Mouse (Mus musculus) lung, embryonic 14.5 days (tissue): Measurements from ENCODE around the gene P2rx5. TPM values are rescaled to one million over a fixed set of nuclear protein-coding genes. Genes with fewer than 3 reads are reported as not detected.

Experiments
- ATAC-seq: fragments of 200-750 bp; cut with Nextera tagmentation; 2 replicates; pipeline ENCODE4 v1.8.0; 2017; ENCODE audit warnings: mild to moderate bottlenecking, moderate TSS enrichment, moderate library complexity; ENCODE audit not compliant: insufficient read depth
- DNase-seq: peaks from one replicate; pipeline ENCODE4 v3.0.0-alpha.2; 2015
- H3K27ac ChIP-seq: fragments of 300-500 bp; sonication (generic); 2 replicates; pipeline ENCODE4 v1.5.1; 2014; ENCODE audit warnings: low read depth, mild to moderate bottlenecking, moderate library complexity
- H3K27me3 ChIP-seq: fragments of 300-500 bp; sonication (generic); 2 replicates; pipeline ENCODE4 v1.6.1; 2014; ENCODE audit warnings: low read length, control low read depth; ENCODE audit not compliant: insufficient read depth
- H3K36me3 ChIP-seq: fragments of 300-500 bp; sonication (generic); 2 replicates; pipeline ENCODE4 v1.6.1; 2014; ENCODE audit warnings: control low read depth; ENCODE audit not compliant: insufficient read depth
- H3K4me1 ChIP-seq: fragments of 300-500 bp; sonication (generic); 2 replicates; pipeline ENCODE4 v1.6.1; 2014; ENCODE audit warnings: antibody characterized with exemption, control low read depth; ENCODE audit not compliant: insufficient read depth
- H3K4me2 ChIP-seq: fragments of 300-500 bp; sonication (generic); 2 replicates; pipeline ENCODE4 v1.6.1; 2014; ENCODE audit warnings: mild to moderate bottlenecking
- H3K4me3 ChIP-seq: fragments of 300-500 bp; sonication (generic); 2 replicates; pipeline ENCODE4 v1.5.1; 2014; ENCODE audit warnings: low read depth, low read length
- H3K9ac ChIP-seq: fragments of 300-500 bp; sonication (generic); 2 replicates; pipeline ENCODE4 v1.6.1; 2014
- H3K9me3 ChIP-seq: fragments of 300-500 bp; sonication (generic); 2 replicates; pipeline ENCODE4 v1.6.1; 2016; ENCODE audit warnings: low read depth, low read length, control low read depth
- CTCF ChIP-seq: IDR thresholded peaks from 2 replicates; pipeline ENCODE4 v1.5.1; 2016; ENCODE audit warnings: antibody characterized with exemption, low read depth
- WGBS: fragments of 180-500 bp; shearing (Covaris S2); extraction: QIAGEN DNeasy Blood & Tissue Kit; methylation state at CpG from one replicate; pipeline ENCODE4 v1.1.7; 2014; 5-methylcytosine and 5-hydroxymethylcytosine counted together
- polyA plus RNA-seq: library from polyadenylated mRNA; unstranded; fragments of >200 nt; fragmentation: Nextera tagmentation; extraction: Ambion mirVana; gene quantifications from 2 replicates; pipeline ENCODE4 v1.2.1, GENCODE M21; 2014

The P2rx5 gene
- polyA plus RNA-seq, 1 experiment from 2014 or later, result 0.21 TPM

- Histone ChIP-seq H3K27me3 (no peaks in the 10 kb centered on the region), H3K36me3 (peaks cover 21% of the 10 kb centered on the region), H3K9ac (peak overlapping the region; percentile 77), H3K27ac (no peak overlapping the region), H3K4me2 (peak overlapping the region; percentile 74), H3K9me3 (no peaks in the 10 kb centered on the region), H3K4me1 (peaks cover 15% of the 10 kb centered on the region; the same call in 1 of the 2 replicates), H3K4me3 (peak overlapping the region; percentile 94)
- ATAC-seq (peak; percentile 1; the same call in 1 of the 2 replicates), DNase-seq (peak; percentile 67)
- 16% methylated on average over 11 of the region's 11 CpGs for WGBS
- no peak for TF ChIP-seq CTCF
Observed at GRCm38 (mm10) chr11:73137116-73137515, 23.1 kb upstream of the P2rx5 start.

GRCm38 (mm10) chr11:73137591-73138501 is 22.4 kb upstream of the P2rx5 start, which contains the start of gene Haspin:
Gene Haspin (minus strand): TSS chr11:73138294.
- H3K4me3 ChIP-seq, result peak within 1 kb of the TSS; percentile 94
- peaks cover 16% of the 10 kb centered on the region for H3K36me3 ChIP-seq
- H3K27ac ChIP-seq, result peak within 1 kb of the TSS; percentile 50; the same call in 1 of the 2 replicates
- H3K9me3 ChIP-seq, result no peaks in the 10 kb centered on the region
- WGBS, result under 1% methylated on average over 84 of the region's 84 CpGs
- peak; percentile 87 for TF ChIP-seq CTCF
- peaks cover 15% of the 10 kb centered on the region; the same call in 1 of the 2 replicates for H3K4me1 ChIP-seq
- peak within 1 kb of the TSS; percentile 74 for H3K4me2 ChIP-seq
- H3K27me3 ChIP-seq, result no peaks in the 10 kb centered on the region
- peak within 1 kb of the TSS; percentile 77 for H3K9ac ChIP-seq
- DNase-seq, result peak; percentile 97
- peak; percentile 97 for ATAC-seq

- no peak for TF ChIP-seq CTCF
- ATAC-seq, result no peak
- no peak for DNase-seq
- Histone ChIP-seq H3K9ac (no peak overlapping the region), H3K27ac (no peak overlapping the region), H3K4me3 (no peak overlapping the region), H3K4me1 (no peaks in the 10 kb centered on the region), H3K9me3 (no peaks in the 10 kb centered on the region), H3K4me2 (no peak overlapping the region), H3K27me3 (no peaks in the 10 kb centered on the region), H3K36me3 (no peaks in the 10 kb centered on the region)
- WGBS, result 37% methylated on average over 1 of the region's 1 CpGs
Observed at GRCm38 (mm10) chr11:73144261-73144681, 15.9 kb upstream of the P2rx5 start.

- ATAC-seq (no peak), DNase-seq (no peak)
- no peaks in the 10 kb centered on the region for H3K4me1 ChIP-seq
- no peak overlapping the region for H3K4me2 ChIP-seq
- H3K9me3 ChIP-seq, result no peaks in the 10 kb centered on the region
- no peaks in the 10 kb centered on the region for H3K27me3 ChIP-seq
- no peak overlapping the region for H3K4me3 ChIP-seq
- H3K27ac ChIP-seq, result no peak overlapping the region
- no peaks in the 10 kb centered on the region for H3K36me3 ChIP-seq
- WGBS, result 50% methylated on average over 11 of the region's 11 CpGs
- H3K9ac ChIP-seq, result no peak overlapping the region
- no peak for TF ChIP-seq CTCF
Observed at GRCm38 (mm10) chr11:73146026-73146974, 13.9 kb upstream of the P2rx5 start.

- no peak for ATAC-seq
- no peak overlapping the region for H3K27ac ChIP-seq
- no peak overlapping the region for H3K4me2 ChIP-seq
- no peaks in the 10 kb centered on the region for H3K27me3 ChIP-seq
- no peak overlapping the region for H3K9ac ChIP-seq
- no peaks in the 10 kb centered on the region for H3K9me3 ChIP-seq
- 52% methylated on average over 7 of the region's 7 CpGs for WGBS
- H3K36me3 ChIP-seq, result no peaks in the 10 kb centered on the region
- TF ChIP-seq CTCF, result no peak
- no peak overlapping the region for H3K4me3 ChIP-seq
- DNase-seq, result no peak
- no peaks in the 10 kb centered on the region for H3K4me1 ChIP-seq
Observed at GRCm38 (mm10) chr11:73146975-73147365, 13.3 kb upstream of the P2rx5 start.

- no peaks in the 10 kb centered on the region for H3K4me1 ChIP-seq
- 74% methylated on average over 9 of the region's 9 CpGs for WGBS
Observed at GRCm38 (mm10) chr11:73148209-73148608, 12.0 kb upstream of the P2rx5 start.

More at GRCm38 (mm10) chr11:73148209-73148608, 12.0 kb upstream of the P2rx5 start:
- ATAC-seq (no peak), DNase-seq (no peak)
- Histone ChIP-seq H3K27me3 (no peaks in the 10 kb centered on the region), H3K9me3 (no peaks in the 10 kb centered on the region), H3K4me2 (no peak overlapping the region), H3K4me3 (no peak overlapping the region), H3K9ac (no peak overlapping the region), H3K27ac (no peak overlapping the region), H3K36me3 (no peaks in the 10 kb centered on the region)
- no peak for TF ChIP-seq CTCF
